Mouse (Mus musculus) myocyte (in vitro differentiated cells): ENCODE measurements around the gene 1700008O03Rik.

Experiments used
- CEBPB ChIP-seq: IDR thresholded peaks from 2 replicates; pipeline ENCODE4 v1.6.1; 2011; ENCODE audit warnings: mild to moderate bottlenecking, moderate library complexity; ENCODE audit not compliant: poor library complexity, insufficient read depth, severe bottlenecking
- E2F4 ChIP-seq: IDR thresholded peaks from one replicate; pipeline ENCODE4 v1.6.1; 2011; ENCODE audit warnings: mild to moderate bottlenecking, control low read depth, moderate library complexity; ENCODE audit not compliant: insufficient read depth
- MAX ChIP-seq: IDR thresholded peaks from one replicate; pipeline ENCODE4 v1.6.1; 2011; ENCODE audit warnings: low read depth, mild to moderate bottlenecking, control low read depth
- POLR2A ChIP-seq: IDR thresholded peaks from one replicate; pipeline ENCODE4 v1.6.1; 2011; ENCODE audit warnings: low read depth, mild to moderate bottlenecking, control low read depth, moderate library complexity; ENCODE audit not compliant: insufficient read length
- POLR2AphosphoS2 ChIP-seq: IDR thresholded peaks from one replicate; pipeline ENCODE4 v1.6.1; 2011; ENCODE audit warnings: low read depth, control low read depth; ENCODE audit not compliant: insufficient read length
- TCF12 ChIP-seq: IDR thresholded peaks from one replicate; pipeline ENCODE4 v1.6.1; 2011; ENCODE audit warnings: mild to moderate bottlenecking, control low read depth; ENCODE audit not compliant: poor library complexity, insufficient read depth, severe bottlenecking
- TCF3 ChIP-seq: IDR thresholded peaks from one replicate; pipeline ENCODE4 v1.6.1; 2011; ENCODE audit warnings: low read depth, control low read depth; ENCODE audit not compliant: insufficient read length
- USF1 ChIP-seq: IDR thresholded peaks from one replicate; pipeline ENCODE4 v1.6.1; 2011; ENCODE audit warnings: low read depth, mild to moderate bottlenecking, control low read depth, moderate library complexity

DNA sequence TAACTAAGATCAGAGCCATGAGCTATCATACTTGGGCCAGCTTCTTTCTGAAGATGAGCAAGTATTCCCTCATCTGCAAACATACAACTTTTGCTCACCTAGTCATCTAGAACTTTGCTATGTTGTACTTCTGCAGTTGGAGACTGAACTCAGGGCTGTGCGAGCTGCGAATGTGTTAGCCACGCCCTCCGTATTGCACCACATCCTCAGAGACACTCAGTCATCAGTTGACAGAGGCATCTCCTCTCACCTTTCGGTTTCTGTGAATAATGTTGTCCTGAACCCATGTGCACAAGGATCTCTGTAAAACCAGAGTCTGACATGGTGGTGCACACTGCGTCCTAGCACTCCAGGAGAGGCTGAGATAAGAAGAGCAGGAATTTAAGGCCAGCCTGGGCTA is 16.1 kb upstream of the 1700008O03Rik start:
- TF ChIP-seq E2F4 = no peak
- no peak for TF ChIP-seq POLR2A
- no peak for TF ChIP-seq TCF12
- TF ChIP-seq MAX = no peak
- no peak for TF ChIP-seq USF1
- TF ChIP-seq TCF3 = no peak
- TF ChIP-seq POLR2AphosphoS2 = no peak
- TF ChIP-seq CEBPB = no peak
